Comparison of ENCODE assay signal across 8 mouse cellular contexts in the genomic region with DNA sequence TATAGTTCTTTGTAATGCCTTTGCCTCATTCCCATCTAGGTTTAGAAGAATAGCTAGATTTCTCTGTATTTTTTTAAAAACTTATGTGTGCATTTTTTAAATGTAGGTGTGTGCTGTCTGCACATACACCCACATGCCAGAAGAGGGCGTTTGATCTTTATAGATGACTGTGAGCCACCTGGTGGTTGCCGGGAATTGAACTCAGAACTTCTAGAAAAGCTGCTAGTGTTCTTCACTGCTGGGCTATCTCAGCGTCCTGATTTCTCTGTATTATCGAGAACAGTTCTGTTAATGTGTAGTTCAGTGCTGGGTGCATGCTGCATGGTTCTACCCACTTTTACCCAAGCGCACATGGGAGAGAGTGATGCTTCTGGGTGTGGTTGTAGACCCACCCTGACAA. TPM values are rescaled to one million over a fixed set of nuclear protein-coding genes. Genes with fewer than 3 reads are reported as not detected.
DNase-seq lines count a peak whose midpoint lies in the region; ATAC-seq and TF ChIP-seq lines count a peak whose summit lies in the region.

No protein-coding gene starts in this region.

- no peaks in the 10 kb centered on the region for H3K27me3 ChIP-seq in small intestine, adult 2 months (ENCODE audit: control insufficient read depth, insufficient read depth, low read length)

- no peak overlapping the region for H3K4me3 ChIP-seq in small intestine, adult 2 months (ENCODE audit: low read depth, low read length)

- peaks cover 7% of the 10 kb centered on the region; the same call in 1 of the 2 replicates for H3K4me1 ChIP-seq in small intestine, adult 2 months (ENCODE audit: control insufficient read depth, insufficient read depth, insufficient read length, low read length)

- intact Hi-C loops in left cerebral cortex, postnatal 14 days (cut with DNase I) = loop anchor here (5.0 kb wide), 1 partner anchor 59 kb away; a partner anchor contains a TSS
- intact Hi-C loops in left cerebral cortex, postnatal 4 days (cut with DNase I) = no loop called here

- DNase-seq in cerebellum, adult 9-10 months = peak; percentile 59
- DNase-seq in left cerebral cortex, postnatal 14 days (ENCODE audit: low spot score in 2 of 2) = peak; percentile 26 to 35
- no peak for DNase-seq in left cerebral cortex, adult 11 months (ENCODE audit: low spot score)
- peak; percentile 70 for DNase-seq in c-Kit-positive CD71-positive TER-119-positive erythroid progenitor cells, embryonic 14.5 days (ENCODE audit: low spot score)
- peak; percentile 20 for DNase-seq in left cerebral cortex, postnatal 4 days
- no peak for DNase-seq in right cerebral cortex, postnatal 25 days

- 0 out of 2 replicates have a peak, but pooled peaks cover 3% of the 10 kb centered on the region for H3K36me3 ChIP-seq in small intestine, adult 2 months (ENCODE audit: control insufficient read depth, insufficient read depth, low read length)

- TF ChIP-seq CTCF in small intestine, adult 2 months (IDR thresholded peaks at IDR 0.05; ENCODE audit: extremely low read depth, insufficient read length, insufficient replicate concordance, low read depth, low read length) = peak; percentile 34; the same call in 1 of the 2 replicates

- 69% methylated on average over 5 of the region's 5 CpGs for WGBS in small intestine, adult 2 months

- H3K27ac ChIP-seq in small intestine, adult 2 months (ENCODE audit: insufficient read depth, low read depth, low read length) = no peak overlapping the region

- no peak for TF ChIP-seq POLR2A in small intestine, adult 2 months (IDR thresholded peaks at IDR 0.05; ENCODE audit: low read depth, low read length)

- no peak for ATAC-seq in cerebellum, adult (ENCODE audit: insufficient number of reproducible peaks, low FRiP score, low TSS enrichment)

RNA-seq across cellular contexts. Expression of a gene that starts 2.5 kb away (rescaled TPM):
- 100 to 1,000 TPM; 300 to 308 TPM for total RNA-seq in left cerebral cortex, postnatal 14 days (2021)
- 100 to 1,000 TPM; 288 to 305 TPM for total RNA-seq in left cerebral cortex, postnatal 4 days (2021)
- 20.6 and 48.2 TPM in 2 replicates for polyA plus RNA-seq in small intestine, adult 2 months (2012; rRNA removed)

RNA-seq across cellular contexts. Expression of a gene that starts 25.9 kb away (rescaled TPM):
- 10 to 100 TPM; 69.5 to 74.8 TPM for total RNA-seq in left cerebral cortex, postnatal 14 days (2021)
- total RNA-seq in left cerebral cortex, postnatal 4 days (2021) = 10 to 100 TPM; 69.7 to 73.5 TPM
- polyA plus RNA-seq in small intestine, adult 2 months (2012; rRNA removed) = 14.6 and 27.3 TPM in 2 replicates

RNA-seq across cellular contexts. Expression of a gene that starts 29.8 kb away (rescaled TPM):
- not detected for total RNA-seq in left cerebral cortex, postnatal 14 days (2021)
- not detected for total RNA-seq in left cerebral cortex, postnatal 4 days (2021)
- polyA plus RNA-seq in small intestine, adult 2 months (2012; rRNA removed) = not detected in 2 replicates

Comparison
In these comparisons a context has a peak if more than half of its experiments do, and no peak if none do; other contexts are left out.
1. DNase-seq: peak in cerebellum, adult 9-10 months (single experiment), left cerebral cortex, postnatal 14 days (2 of 2), c-Kit-positive CD71-positive TER-119-positive erythroid progenitor cells, embryonic 14.5 days (single experiment) and left cerebral cortex, postnatal 4 days (single experiment); none in left cerebral cortex, adult 11 months (single experiment) and right cerebral cortex, postnatal 25 days (single experiment).